Mouse (Mus musculus) CH12.LX (cell line): ENCODE results near the gene Il11ra1. TPM values are rescaled to one million over a fixed set of nuclear protein-coding genes. Genes with fewer than 3 reads are reported as not detected.

Experiments
- DNase-seq: peaks from one replicate; pipeline ENCODE4 v3.0.0-alpha.2; 2013; ENCODE audit errors: extremely low read depth
- H3K27ac ChIP-seq: 2 replicates; pipeline ENCODE4 v1.5.1; 2012; ENCODE audit warnings: low read depth, mild to moderate bottlenecking, control low read depth, moderate library complexity; ENCODE audit not compliant: insufficient read depth
- H3K27me3 ChIP-seq: replicated peaks from 2 replicates; pipeline ENCODE3; 2012; ENCODE audit warnings: inconsistent platforms
- H3K36me3 ChIP-seq, 2 experiments: replicated peaks in 1 of 2; 2 replicates each; pipeline versions ENCODE3 to v1.6.1; 2012; ENCODE audit warnings: inconsistent platforms in 1 of 2, low read length in 1 of 2, mild to moderate bottlenecking in 1 of 2, mixed read lengths in 1 of 2, moderate library complexity in 1 of 2; ENCODE audit not compliant: control insufficient read depth in 1 of 2, insufficient read depth in 1 of 2
- H3K4me1 ChIP-seq, 2 experiments: 2 replicates each; pipeline ENCODE4 v1.6.1; 2012; ENCODE audit warnings: inconsistent platforms in 1 of 2, moderate library complexity in 1 of 2; ENCODE audit not compliant: insufficient read depth in 2 of 2, control insufficient read depth in 1 of 2
- H3K4me2 ChIP-seq: 2 replicates; pipeline ENCODE4 v1.6.1; 2012; ENCODE audit warnings: low read depth, mild to moderate bottlenecking, control low read depth; ENCODE audit not compliant: poor library complexity, insufficient read depth, severe bottlenecking
- H3K4me3 ChIP-seq, 3 experiments: fragments of 150-350 bp in 1 of 3; sonication (generic) in 1 of 3; replicated peaks in 1 of 3; 2 replicates each; pipeline versions ENCODE3 to v1.5.1; 2011 to 2012; ENCODE audit warnings: low read depth in 2 of 3, low read length in 2 of 3, mild to moderate bottlenecking in 2 of 3, moderate library complexity in 2 of 3, control low read depth in 1 of 3, improper control_type of control experiment in 1 of 3, inconsistent platforms in 1 of 3, mixed read lengths in 1 of 3; ENCODE audit not compliant: poor library complexity in 1 of 3
- H3K79me2 ChIP-seq: replicated peaks from 2 replicates; pipeline ENCODE4 v1.6.1; 2012; ENCODE audit warnings: mild to moderate bottlenecking, moderate library complexity; ENCODE audit not compliant: control insufficient read depth, poor library complexity, insufficient read depth, severe bottlenecking; ENCODE audit errors: extremely low read depth
- H3K9ac ChIP-seq: 2 replicates; pipeline ENCODE4 v1.6.1; 2012; ENCODE audit warnings: low read depth, mild to moderate bottlenecking, control low read depth, moderate library complexity; ENCODE audit not compliant: insufficient read depth
- H3K9me3 ChIP-seq: replicated peaks from 2 replicates; pipeline ENCODE3; 2012; ENCODE audit warnings: low read length, inconsistent platforms, mixed read lengths
- BHLHE40 ChIP-seq: IDR thresholded peaks from 2 replicates; pipeline ENCODE4 v1.6.1; 2011; ENCODE audit warnings: mild to moderate bottlenecking, low read depth, low read length, improper control_type of control experiment
- CTCF ChIP-seq, 2 experiments: IDR thresholded peaks in 1 of 2; conservative IDR thresholded peaks in 1 of 2; 2 replicates each; pipeline ENCODE4 v1.5.1; 2011 to 2012; ENCODE audit warnings: low read depth in 2 of 2, low read length in 2 of 2, improper control_type of control experiment in 1 of 2, inconsistent platforms in 1 of 2, mild to moderate bottlenecking in 1 of 2, moderate library complexity in 1 of 2
- ELF1 ChIP-seq: IDR thresholded peaks from 2 replicates; pipeline ENCODE4 v1.6.1; 2014; ENCODE audit warnings: low read depth, mild to moderate bottlenecking, inconsistent platforms, low read length, improper control_type of control experiment
- ETS1 ChIP-seq: conservative IDR thresholded peaks from 2 replicates; pipeline ENCODE4 v1.6.1; 2012; ENCODE audit warnings: low read depth, mild to moderate bottlenecking, inconsistent platforms, low read length, improper control_type of control experiment, moderate library complexity
- GABPA ChIP-seq: IDR thresholded peaks from 2 replicates; pipeline ENCODE4 v1.6.1; 2012; ENCODE audit warnings: low read depth, low read length, improper control_type of control experiment, inconsistent platforms; ENCODE audit not compliant: insufficient replicate concordance
- HCFC1 ChIP-seq: IDR thresholded peaks from 2 replicates; pipeline ENCODE4 v1.6.1; 2012; ENCODE audit warnings: low read depth, mild to moderate bottlenecking, inconsistent platforms, low read length, improper control_type of control experiment
- IRF4 ChIP-seq: IDR thresholded peaks from 2 replicates; pipeline ENCODE4 v1.6.1; 2014; ENCODE audit warnings: low read depth, mild to moderate bottlenecking, inconsistent platforms, low read length, improper control_type of control experiment
- JUN ChIP-seq: IDR thresholded peaks from 2 replicates; pipeline ENCODE4 v1.6.1; 2011; ENCODE audit warnings: low read depth, mild to moderate bottlenecking, low read length, improper control_type of control experiment, moderate library complexity; ENCODE audit not compliant: insufficient read depth
- JUND ChIP-seq: conservative IDR thresholded peaks from 2 replicates; pipeline ENCODE4 v1.6.1; 2011; ENCODE audit warnings: low read depth, low read length, improper control_type of control experiment
- MAFK ChIP-seq: IDR thresholded peaks from 2 replicates; pipeline ENCODE4 v1.6.1; 2011; ENCODE audit warnings: low read length, improper control_type of control experiment; ENCODE audit not compliant: insufficient replicate concordance
- MAX ChIP-seq: IDR thresholded peaks from 2 replicates; pipeline ENCODE4 v1.6.1; 2011; ENCODE audit warnings: low read length, improper control_type of control experiment
- MAZ ChIP-seq: IDR thresholded peaks from 2 replicates; pipeline ENCODE4 v1.6.1; 2012; ENCODE audit warnings: low read depth, mild to moderate bottlenecking, inconsistent platforms, low read length, improper control_type of control experiment, moderate library complexity
- MXI1 ChIP-seq: IDR thresholded peaks from 2 replicates; pipeline ENCODE4 v1.6.1; 2011; ENCODE audit warnings: mild to moderate bottlenecking, low read depth, low read length, improper control_type of control experiment
- NELFE ChIP-seq: IDR thresholded peaks from 2 replicates; pipeline ENCODE4 v1.6.1; 2011; ENCODE audit warnings: low read depth, low read length, improper control_type of control experiment
- NRF1 ChIP-seq: IDR thresholded peaks from 2 replicates; pipeline ENCODE4 v1.6.1; 2014; ENCODE audit warnings: low read depth, mild to moderate bottlenecking, inconsistent platforms, low read length, improper control_type of control experiment, moderate library complexity
- PAX5 ChIP-seq: IDR thresholded peaks from 2 replicates; pipeline ENCODE4 v1.6.1; 2012; ENCODE audit warnings: low read length, inconsistent platforms, mixed read lengths
- POLR2A ChIP-seq: IDR thresholded peaks from 2 replicates; pipeline ENCODE4 v1.6.1; 2011; ENCODE audit warnings: low read depth, mild to moderate bottlenecking, improper control_type of control experiment, low read length
- POLR2AphosphoS2 ChIP-seq: IDR thresholded peaks from 2 replicates; pipeline ENCODE4 v1.6.1; 2011; ENCODE audit warnings: low read depth, low read length, improper control_type of control experiment
- RAD21 ChIP-seq: IDR thresholded peaks from 2 replicates; pipeline ENCODE4 v1.6.1; 2011; ENCODE audit warnings: low read depth, mild to moderate bottlenecking, low read length, improper control_type of control experiment, moderate library complexity
- SIN3A ChIP-seq: IDR thresholded peaks from 2 replicates; pipeline ENCODE4 v1.6.1; 2012; ENCODE audit warnings: low read length, improper control_type of control experiment, inconsistent platforms
- SMC3 ChIP-seq: IDR thresholded peaks from 2 replicates; pipeline ENCODE4 v1.6.1; 2011; ENCODE audit warnings: low read depth, low read length, improper control_type of control experiment
- TBP ChIP-seq: conservative IDR thresholded peaks from 2 replicates; pipeline ENCODE4 v1.6.1; 2011; ENCODE audit warnings: low read depth, low read length, improper control_type of control experiment
- TCF12 ChIP-seq: IDR thresholded peaks from 2 replicates; pipeline ENCODE4 v1.6.1; 2014; ENCODE audit warnings: low read depth, mild to moderate bottlenecking, inconsistent platforms, low read length, improper control_type of control experiment
- UBTF ChIP-seq: IDR thresholded peaks from 2 replicates; pipeline ENCODE4 v1.6.1; 2012; ENCODE audit warnings: low read depth, mild to moderate bottlenecking, inconsistent platforms, low read length, improper control_type of control experiment, moderate library complexity
- USF1 ChIP-seq: IDR thresholded peaks from 2 replicates; pipeline ENCODE4 v1.6.1; 2014; ENCODE audit warnings: low read depth, mild to moderate bottlenecking, inconsistent platforms, low read length, improper control_type of control experiment
- USF2 ChIP-seq: conservative IDR thresholded peaks from 2 replicates; pipeline ENCODE4 v1.6.1; 2011; ENCODE audit warnings: low read depth, low read length, improper control_type of control experiment
- ZC3H11A ChIP-seq: IDR thresholded peaks from 2 replicates; pipeline ENCODE4 v1.6.1; 2012; ENCODE audit warnings: low read depth, mild to moderate bottlenecking, inconsistent platforms, low read length, improper control_type of control experiment
- ZMIZ1 ChIP-seq: IDR thresholded peaks from 2 replicates; pipeline ENCODE4 v1.6.1; 2012; ENCODE audit warnings: low read depth, mild to moderate bottlenecking, inconsistent platforms, low read length, improper control_type of control experiment
- dilution Hi-C: fragments of 300-500 bp; cut with MboI; formaldehyde crosslinking; loops from 2 replicates; pipeline ENCODE4 v1.14.3; 2020; ENCODE audit warnings: low sequenced_read_pairs; ENCODE audit not compliant: extremely low pct_unique_long_range_greater_than_20kb, extremely low pct_ligation_motif_present
- in situ Hi-C: fragments of 300-500 bp; cut with MboI; formaldehyde crosslinking; loops from 3 replicates; pipeline ENCODE4 v1.14.3; 2019; ENCODE audit warnings: low sequenced_read_pairs, low pct_ligation_motif_present, low pct_unique_long_range_greater_than_20kb, mixed read lengths
- polyA plus RNA-seq: library from polyadenylated mRNA; unstranded; fragments of >175 nt; gene quantifications from 2 replicates; pipeline ENCODE4 v1.2.1, GENCODE M21; 2012; ENCODE audit warnings: low read depth; ENCODE audit not compliant: insufficient read length
- total RNA-seq, 2 experiments: library from RNA; depleted of rRNA; stranded (reverse); fragments of 300-350 nt in 1 of 2; fragments of >200 nt in 1 of 2; gene quantifications; 2 replicates each; pipeline ENCODE4 v1.2.3; 2012 to 2014

Gene Il11ra1
- total and polyA plus RNA-seq, 3 experiments = 1.3 to 4.8 (median 4.2) TPM

DNA sequence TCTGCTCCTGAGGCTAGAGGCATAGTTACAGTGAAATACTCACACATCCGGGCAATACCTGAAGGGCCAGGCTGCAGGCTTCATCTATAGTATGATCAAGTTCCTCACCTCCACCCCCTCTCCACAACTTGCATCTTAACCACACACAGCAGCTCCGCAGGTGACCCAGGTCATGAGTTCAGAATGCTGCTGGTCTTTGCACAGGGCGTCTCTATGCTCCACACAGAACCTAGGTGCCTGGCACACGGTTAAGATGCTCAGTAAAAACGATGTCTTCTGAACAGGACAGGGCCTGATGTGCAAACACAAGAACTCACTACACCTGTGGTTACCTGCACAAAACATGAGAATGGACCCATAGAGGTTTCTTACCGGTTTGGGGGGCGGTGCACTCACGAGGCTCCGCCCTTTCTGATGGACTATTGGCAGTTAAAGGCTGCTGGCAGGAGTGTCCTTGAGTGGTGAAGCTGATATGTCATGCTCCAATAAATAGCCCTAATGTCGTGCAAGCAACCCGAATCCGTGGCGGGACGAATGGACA lies 55.1 kb downstream of the Il11ra1 start, which contains the start of gene Galt:
Galt (plus strand) TSS at position 432 of the 541 bp plus-strand sequence.
- peak within 1 kb of the TSS; percentile 75 to 86 (median 85) for H3K4me3 ChIP-seq
- in situ Hi-C loops = no loop called here

DNA sequence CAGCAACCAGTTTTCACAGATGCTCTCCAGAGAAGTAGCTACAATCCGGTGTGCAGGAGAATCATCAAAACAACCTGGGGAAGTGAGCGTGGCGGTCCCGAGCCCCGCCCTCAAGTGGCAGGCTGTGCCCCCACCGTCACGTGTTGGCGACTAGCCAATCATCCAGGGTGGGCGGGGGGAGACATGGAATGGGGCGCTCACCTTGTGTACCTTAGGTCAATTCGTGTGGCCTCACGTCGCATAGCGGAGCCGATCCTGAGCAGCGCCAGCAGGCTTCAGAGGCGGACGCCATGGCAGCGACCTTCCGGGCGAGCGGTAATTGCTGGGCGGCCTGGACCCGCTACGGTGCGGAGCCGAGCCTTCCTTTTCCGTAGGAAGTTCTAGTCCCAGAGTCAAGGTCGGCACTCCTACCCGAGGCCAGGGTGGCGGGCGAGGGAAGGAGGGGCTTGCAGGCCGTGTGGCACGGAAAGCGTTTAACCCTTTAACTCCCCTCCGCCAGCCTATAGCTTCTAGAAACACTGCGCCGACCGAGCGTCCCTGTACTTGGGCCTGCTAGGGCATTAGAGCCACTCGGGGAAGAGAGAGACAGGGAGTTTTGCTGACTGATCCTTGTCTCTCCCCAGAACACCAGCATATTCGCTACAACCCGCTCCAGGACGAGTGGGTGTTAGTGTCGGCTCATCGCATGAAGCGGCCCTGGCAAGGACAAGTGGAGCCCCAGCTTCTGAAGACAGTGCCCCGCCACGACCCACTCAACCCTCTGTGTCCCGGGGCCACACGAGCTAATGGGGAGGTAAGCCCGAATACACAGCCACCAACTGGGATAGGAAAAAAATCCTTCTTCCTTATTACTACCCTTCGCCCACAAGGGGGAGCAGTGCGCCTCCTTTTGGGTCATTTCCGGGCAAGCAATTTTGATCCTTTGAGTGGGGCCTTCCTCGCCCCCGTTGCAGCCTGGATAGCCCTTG lies 55.8 kb downstream of the Il11ra1 start, which contains the start of gene Sigmar1:
Sigmar1 (minus strand) TSS at position 820 of the 968 bp plus-strand sequence.
- Histone ChIP-seq H3K4me3 (peak within 1 kb of the TSS; percentile 75 to 86 (median 85)), H3K79me2 (no peaks in the 10 kb centered on the region), H3K27me3 (peaks cover 9% of the 10 kb centered on the region), H3K4me1 (peaks cover 6 to 31% of the 10 kb centered on the region in 2 experiments), H3K4me2 (peak within 1 kb of the TSS; percentile 64), H3K9ac (peak within 1 kb of the TSS; percentile 63), H3K27ac (peak within 1 kb of the TSS; percentile 17; the same call in 1 of the 2 replicates), H3K9me3 (no peaks in the 10 kb centered on the region), H3K36me3 (peaks cover 13 to 41% of the 10 kb centered on the region in 2 experiments)
- peak; percentile 86 for DNase-seq
- dilution Hi-C loops (no loop called here), in situ Hi-C loops (no loop called here)
- TF ChIP-seq JUN (no peak), TBP (peak; percentile 60; the same call in 1 of the 2 replicates), MAZ (peak; percentile 86), ETS1 (no peak), ELF1 (peak; percentile 88), POLR2AphosphoS2 (no peak), BHLHE40 (peak; percentile 75), POLR2A (peak; percentile 76), IRF4 (0 out of 2 replicates have a peak, but pooled peaks have one; percentile 38), NRF1 (no peak), SIN3A (peak; percentile 63; the same call in 1 of the 2 replicates), MXI1 (peak; percentile 79), CTCF (conservative IDR thresholded peaks at IDR 0.05 in 1 of 2, IDR thresholded peaks at IDR 0.05 in 1 of 2; ENCODE audit: low read depth in 2 of 2, low read length in 2 of 2) (peak; percentile 44 to 89; a peak in 3 of 4 replicates), USF1 (peak; percentile 96), TCF12 (peak; percentile 36; the same call in 1 of the 2 replicates), HCFC1 (peak; percentile 50), GABPA (no peak), MAX (peak; percentile 95), PAX5 (no peak), RAD21 (peak; percentile 83), ZMIZ1 (peak; percentile 48), UBTF (peak; percentile 65; the same call in 1 of the 2 replicates), NELFE (peak; percentile 29; the same call in 1 of the 2 replicates), USF2 (peak; percentile 94), JUND (0 out of 2 replicates have a peak, but pooled peaks have one; percentile 14), SMC3 (peak; percentile 74)

More for the DNA sequence above, 55.1 kb downstream of the Il11ra1 start, which contains the start of gene Galt:
- peaks cover 13 to 34% of the 10 kb centered on the region in 2 experiments for H3K36me3 ChIP-seq
- no peak for TF ChIP-seq TBP
- TF ChIP-seq ZC3H11A = no peak
- no peak for TF ChIP-seq MAFK
- TF ChIP-seq SIN3A = no peak
- no peak for TF ChIP-seq CTCF (conservative IDR thresholded peaks at IDR 0.05 in 1 of 2, IDR thresholded peaks at IDR 0.05 in 1 of 2; ENCODE audit: low read depth in 2 of 2, low read length in 2 of 2)
- no peak for TF ChIP-seq USF1
- no peak for TF ChIP-seq ZMIZ1
- TF ChIP-seq, all 38 proteins: peak for 0
- Histone ChIP-seq H3K4me2 (peak within 1 kb of the TSS; percentile 57), H3K9me3 (no peaks in the 10 kb centered on the region), H3K9ac (peak within 1 kb of the TSS; percentile 60), H3K79me2 (no peaks in the 10 kb centered on the region), H3K27ac (peak within 1 kb of the TSS; percentile 17; the same call in 1 of the 2 replicates), H3K27me3 (peaks cover 9% of the 10 kb centered on the region), H3K4me1 (peaks cover 6 to 32% of the 10 kb centered on the region in 2 experiments)
- dilution Hi-C loops = no loop called here
- DNase-seq = no peak
